Mouse (Mus musculus) CH12.LX (cell line): ENCODE measurements around the gene Pcx.

Experiments used
- BHLHE40 ChIP-seq: IDR thresholded peaks from 2 replicates; pipeline ENCODE4 v1.6.1; 2011; ENCODE audit warnings: mild to moderate bottlenecking, low read depth, low read length, improper control_type of control experiment
- CTCF ChIP-seq, 2 experiments: IDR thresholded peaks in 1 of 2; conservative IDR thresholded peaks in 1 of 2; 2 replicates each; pipeline ENCODE4 v1.5.1; 2011 to 2012; ENCODE audit warnings: low read depth in 2 of 2, low read length in 2 of 2, improper control_type of control experiment in 1 of 2, inconsistent platforms in 1 of 2, mild to moderate bottlenecking in 1 of 2, moderate library complexity in 1 of 2
- EP300 ChIP-seq: IDR thresholded peaks from 2 replicates; pipeline ENCODE4 v1.6.1; 2011; ENCODE audit warnings: low read length, improper control_type of control experiment
- NELFE ChIP-seq: IDR thresholded peaks from 2 replicates; pipeline ENCODE4 v1.6.1; 2011; ENCODE audit warnings: low read depth, low read length, improper control_type of control experiment
- POLR2A ChIP-seq: IDR thresholded peaks from 2 replicates; pipeline ENCODE4 v1.6.1; 2011; ENCODE audit warnings: low read depth, mild to moderate bottlenecking, improper control_type of control experiment, low read length
- POLR2AphosphoS2 ChIP-seq: IDR thresholded peaks from 2 replicates; pipeline ENCODE4 v1.6.1; 2011; ENCODE audit warnings: low read depth, low read length, improper control_type of control experiment
- SMC3 ChIP-seq: IDR thresholded peaks from 2 replicates; pipeline ENCODE4 v1.6.1; 2011; ENCODE audit warnings: low read depth, low read length, improper control_type of control experiment
- TCF12 ChIP-seq: IDR thresholded peaks from 2 replicates; pipeline ENCODE4 v1.6.1; 2014; ENCODE audit warnings: low read depth, mild to moderate bottlenecking, inconsistent platforms, low read length, improper control_type of control experiment

DNA sequence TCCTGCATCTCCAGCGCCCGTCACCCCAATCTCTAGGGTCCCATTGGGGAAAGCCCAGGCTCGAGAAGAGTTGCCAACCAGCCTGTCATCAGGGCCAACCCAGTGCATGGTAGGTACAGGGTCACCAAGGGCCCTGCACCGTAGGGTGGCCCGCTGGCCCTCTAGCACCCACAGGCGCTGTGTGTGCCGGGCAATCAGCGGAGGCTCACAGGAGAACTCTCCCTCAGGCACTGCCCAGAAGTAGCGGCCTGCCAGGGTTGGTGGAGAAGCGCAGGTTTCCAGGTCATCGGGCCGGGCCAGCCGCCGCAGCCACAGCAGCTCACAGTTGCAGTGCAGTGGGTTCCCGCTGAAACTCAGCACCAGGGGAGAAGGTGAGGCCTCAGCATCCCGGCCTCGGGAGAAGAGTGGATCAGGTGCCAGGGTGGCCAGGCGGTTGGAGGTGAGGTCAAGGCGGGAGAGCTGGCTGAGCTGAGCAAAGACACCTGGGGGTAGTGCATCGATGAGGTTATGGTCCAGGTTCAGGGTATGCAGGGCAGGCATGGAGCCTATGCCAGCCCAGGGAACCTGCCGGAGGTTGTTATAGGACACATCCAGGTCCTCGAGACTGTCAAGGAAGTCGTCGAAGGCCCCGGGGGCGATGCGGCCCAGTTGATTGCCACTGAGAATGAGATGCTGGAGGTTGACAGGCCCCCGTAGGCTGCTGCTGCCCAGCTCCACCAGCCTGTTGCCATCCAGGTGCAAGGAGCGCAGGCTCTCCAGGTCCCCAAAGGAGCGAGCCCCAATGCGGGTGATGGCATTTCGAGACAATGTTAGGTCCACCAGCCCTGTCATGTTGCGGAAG is 103.4 kb downstream of the Pcx start:
- TF ChIP-seq CTCF (conservative IDR thresholded peaks at IDR 0.05 in 1 of 2, IDR thresholded peaks at IDR 0.05 in 1 of 2; ENCODE audit: low read depth in 2 of 2, low read length in 2 of 2) (no peak), POLR2AphosphoS2 (no peak), NELFE (no peak), POLR2A (no peak), TCF12 (no peak), BHLHE40 (no peak), EP300 (no peak), SMC3 (no peak)
